Mouse (Mus musculus) hindbrain, embryonic 12.5 days (tissue): Measurements from ENCODE around the gene Pidd1. TPM values are rescaled to one million over a fixed set of nuclear protein-coding genes. Genes with fewer than 3 reads are reported as not detected.
A peak's percentile ranks its signal among the peaks of the same experiment; 100 is the strongest.

Source experiments
- ATAC-seq: fragments of 200-750 bp; cut with Nextera tagmentation; 2 replicates; pipeline ENCODE4 v1.8.0; 2017; ENCODE audit warnings: moderate TSS enrichment; ENCODE audit not compliant: low FRiP score
- H3K27ac ChIP-seq: fragments of 300-500 bp; sonication (generic); 2 replicates; pipeline ENCODE4 v1.5.1; 2016; ENCODE audit warnings: mild to moderate bottlenecking
- H3K27me3 ChIP-seq: fragments of 300-500 bp; sonication (generic); 2 replicates; pipeline ENCODE4 v1.6.1; 2016; ENCODE audit warnings: mild to moderate bottlenecking
- H3K36me3 ChIP-seq: fragments of 300-500 bp; sonication (generic); 2 replicates; pipeline ENCODE4 v1.6.1; 2016; ENCODE audit warnings: mild to moderate bottlenecking
- H3K4me1 ChIP-seq: fragments of 300-500 bp; sonication (generic); 2 replicates; pipeline ENCODE4 v1.6.1; 2016
- H3K4me2 ChIP-seq: fragments of 300-500 bp; sonication (generic); replicated peaks from 2 replicates; pipeline ENCODE4 v1.6.1; 2016; ENCODE audit warnings: mild to moderate bottlenecking
- H3K4me3 ChIP-seq: fragments of 300-500 bp; sonication (generic); 2 replicates; pipeline ENCODE4 v1.5.1; 2016; ENCODE audit warnings: mild to moderate bottlenecking
- H3K9ac ChIP-seq: fragments of 300-500 bp; sonication (generic); 2 replicates; pipeline ENCODE4 v1.6.1; 2016; ENCODE audit warnings: mild to moderate bottlenecking, moderate library complexity
- H3K9me3 ChIP-seq: fragments of 300-500 bp; sonication (generic); replicated peaks from 2 replicates; pipeline ENCODE4 v1.6.1; 2016; ENCODE audit warnings: mild to moderate bottlenecking
- WGBS: fragments of 180-500 bp; shearing (Covaris S2); methylation state at CpG from one replicate; pipeline ENCODE4 v1.1.7; 2016; 5-methylcytosine and 5-hydroxymethylcytosine counted together
- polyA plus RNA-seq: library from polyadenylated mRNA; unstranded; fragments of >200 nt; fragmentation: Nextera tagmentation; extraction: Ambion mirVana; gene quantifications from 2 replicates; pipeline ENCODE4 v1.2.1, GENCODE M21; 2016

The Pidd1 gene
- polyA plus RNA-seq, 1 experiment from 2014 or later, result 11.6 TPM

GRCm38 (mm10) chr7:141470637-141470944 is 26.8 kb upstream of the Pidd1 start:
- H3K9ac ChIP-seq, result no peak overlapping the region
- peaks cover 51% of the 10 kb centered on the region for H3K4me1 ChIP-seq
- no peaks in the 10 kb centered on the region for H3K9me3 ChIP-seq
- H3K36me3 ChIP-seq, result peaks cover 34% of the 10 kb centered on the region
- H3K27me3 ChIP-seq, result peaks cover 14% of the 10 kb centered on the region
- no peak overlapping the region for H3K27ac ChIP-seq
- ATAC-seq, result no peak
- 92% methylated on average over 10 of the region's 10 CpGs for WGBS
- no peak overlapping the region for H3K4me2 ChIP-seq
- no peak overlapping the region for H3K4me3 ChIP-seq

GRCm38 (mm10) chr7:141469901-141470636 is 26.2 kb upstream of the Pidd1 start:
- Histone ChIP-seq H3K36me3 (peaks cover 34% of the 10 kb centered on the region), H3K27ac (peak overlapping the region; percentile 5; the same call in 1 of the 2 replicates), H3K4me2 (peak overlapping the region; percentile 65), H3K4me1 (peaks cover 54% of the 10 kb centered on the region), H3K9ac (peak overlapping the region; percentile 77; the same call in 1 of the 2 replicates), H3K27me3 (peaks cover 18% of the 10 kb centered on the region), H3K9me3 (no peaks in the 10 kb centered on the region), H3K4me3 (no peak overlapping the region)
- WGBS, result 95% methylated on average over 18 of the region's 18 CpGs
- no peak for ATAC-seq

GRCm38 (mm10) chr7:141469352-141469751 is 25.5 kb upstream of the Pidd1 start:
- Histone ChIP-seq H3K27me3 (peaks cover 25% of the 10 kb centered on the region), H3K4me3 (peak overlapping the region; percentile 61), H3K9me3 (no peaks in the 10 kb centered on the region), H3K4me2 (peak overlapping the region; percentile 65), H3K36me3 (peaks cover 34% of the 10 kb centered on the region), H3K4me1 (peaks cover 56% of the 10 kb centered on the region), H3K9ac (peak overlapping the region; percentile 77), H3K27ac (peak overlapping the region; percentile 92)
- no peak for ATAC-seq
- WGBS, result 70% methylated on average over 6 of the region's 6 CpGs

GRCm38 (mm10) chr7:141468522-141469211 is 24.8 kb upstream of the Pidd1 start:
- peak overlapping the region; percentile 77 for H3K9ac ChIP-seq
- H3K36me3 ChIP-seq, result peaks cover 34% of the 10 kb centered on the region
- peaks cover 49% of the 10 kb centered on the region for H3K4me1 ChIP-seq
- peak overlapping the region; percentile 92 for H3K27ac ChIP-seq
- H3K9me3 ChIP-seq, result no peaks in the 10 kb centered on the region
- ATAC-seq, result peak; percentile 85
- 20% methylated on average over 8 of the region's 8 CpGs for WGBS
- H3K27me3 ChIP-seq, result peaks cover 32% of the 10 kb centered on the region
- peak overlapping the region; percentile 65 for H3K4me2 ChIP-seq
- H3K4me3 ChIP-seq, result peak overlapping the region; percentile 61

- peaks cover 45% of the 10 kb centered on the region for H3K4me1 ChIP-seq
- no peaks in the 10 kb centered on the region for H3K9me3 ChIP-seq
- H3K36me3 ChIP-seq, result peaks cover 34% of the 10 kb centered on the region
- peaks cover 37% of the 10 kb centered on the region for H3K27me3 ChIP-seq
- peak overlapping the region; percentile 61 for H3K4me3 ChIP-seq
- 19% methylated on average over 5 of the region's 5 CpGs for WGBS
- H3K9ac ChIP-seq, result peak overlapping the region; percentile 77
- peak overlapping the region; percentile 92 for H3K27ac ChIP-seq
- ATAC-seq, result peak; percentile 38
- peak overlapping the region; percentile 65 for H3K4me2 ChIP-seq
These were observed 24.3 kb upstream of the Pidd1 start for GRCm38 (mm10) chr7:141468164-141468521.

GRCm38 (mm10) chr7:141467230-141468030 is 23.6 kb upstream of the Pidd1 start, which contains the start of gene Cd151:
Gene Cd151, plus strand, starts transcription at chr7:141467392.
- Histone ChIP-seq H3K36me3 (peaks cover 29% of the 10 kb centered on the region), H3K27me3 (peaks cover 45% of the 10 kb centered on the region), H3K9me3 (no peaks in the 10 kb centered on the region), H3K4me3 (peak within 1 kb of the TSS; percentile 61), H3K27ac (peak within 1 kb of the TSS; percentile 92), H3K4me2 (peak within 1 kb of the TSS; percentile 65), H3K4me1 (peaks cover 45% of the 10 kb centered on the region), H3K9ac (peak within 1 kb of the TSS; percentile 77)
- under 1% methylated on average over 52 of the region's 52 CpGs for WGBS
- peak; percentile 59 for ATAC-seq

GRCm38 (mm10) chr7:141466607-141467148 is 22.9 kb upstream of the Pidd1 start:
- peak overlapping the region; percentile 65 for H3K4me2 ChIP-seq
- peak overlapping the region; percentile 92; the same call in 1 of the 2 replicates for H3K27ac ChIP-seq
- peaks cover 23% of the 10 kb centered on the region for H3K36me3 ChIP-seq
- H3K4me1 ChIP-seq, result peaks cover 52% of the 10 kb centered on the region
- no peaks in the 10 kb centered on the region for H3K9me3 ChIP-seq
- WGBS, result 65% methylated on average over 10 of the region's 10 CpGs
- H3K27me3 ChIP-seq, result peaks cover 52% of the 10 kb centered on the region
- no peak for ATAC-seq
- H3K4me3 ChIP-seq, result peak overlapping the region; percentile 61
- peak overlapping the region; percentile 77 for H3K9ac ChIP-seq

- Histone ChIP-seq H3K9ac (no peak overlapping the region), H3K4me2 (no peak overlapping the region; the same call in 1 of the 2 replicates), H3K27me3 (peaks cover 59% of the 10 kb centered on the region), H3K27ac (no peak overlapping the region), H3K4me1 (peaks cover 55% of the 10 kb centered on the region), H3K9me3 (no peaks in the 10 kb centered on the region), H3K36me3 (peaks cover 17% of the 10 kb centered on the region), H3K4me3 (no peak overlapping the region)
- 74% methylated on average over 7 of the region's 7 CpGs for WGBS
- no peak for ATAC-seq
These were observed 22.2 kb upstream of the Pidd1 start for GRCm38 (mm10) chr7:141466045-141466394.

- 43% methylated on average over 8 of the region's 10 CpGs for WGBS
- H3K4me1 ChIP-seq, result peaks cover 55% of the 10 kb centered on the region
- no peak overlapping the region for H3K4me3 ChIP-seq
- H3K4me2 ChIP-seq, result peak overlapping the region; percentile 40; the same call in 1 of the 2 replicates
- H3K27me3 ChIP-seq, result peaks cover 64% of the 10 kb centered on the region
- H3K9me3 ChIP-seq, result no peaks in the 10 kb centered on the region
- H3K27ac ChIP-seq, result no peak overlapping the region
- no peak overlapping the region for H3K9ac ChIP-seq
- no peak for ATAC-seq
- H3K36me3 ChIP-seq, result peaks cover 12% of the 10 kb centered on the region
These were observed 21.7 kb upstream of the Pidd1 start for GRCm38 (mm10) chr7:141465388-141466044.

GRCm38 (mm10) chr7:141464603-141465201 is 20.9 kb upstream of the Pidd1 start:
- H3K36me3 ChIP-seq, result peaks cover 4% of the 10 kb centered on the region; the same call in 1 of the 2 replicates
- WGBS, result 2% methylated on average over 38 of the region's 38 CpGs
- ATAC-seq, result no peak
- peaks cover 72% of the 10 kb centered on the region for H3K27me3 ChIP-seq
- H3K9ac ChIP-seq, result peak overlapping the region; percentile 9
- H3K9me3 ChIP-seq, result no peaks in the 10 kb centered on the region
- H3K4me2 ChIP-seq, result peak overlapping the region; percentile 40
- H3K4me3 ChIP-seq, result peak overlapping the region; percentile 10
- H3K27ac ChIP-seq, result no peak overlapping the region
- H3K4me1 ChIP-seq, result peaks cover 47% of the 10 kb centered on the region
